Mouse (Mus musculus) embryonic facial prominence, embryonic 15.5 days (tissue): ENCODE data around the gene Gm47996. TPM values are rescaled to one million over a fixed set of nuclear protein-coding genes. Genes with fewer than 3 reads are reported as not detected.
"Not testable (repeated sequence)": the region's sequence is repeated elsewhere in the genome, so short reads cannot be mapped to it uniquely, and the experiment has no call there.

Experiments used
- ATAC-seq: fragments of 200-750 bp; cut with Nextera tagmentation; 2 replicates; pipeline ENCODE4 v1.8.0; 2017; ENCODE audit warnings: low read depth, moderate TSS enrichment; ENCODE audit not compliant: insufficient number of reproducible peaks, low FRiP score, low TSS enrichment
- H3K27ac ChIP-seq: fragments of 300-500 bp; sonication (generic); replicated peaks from 2 replicates; pipeline ENCODE4 v1.5.1; 2015; ENCODE audit warnings: mild to moderate bottlenecking, inconsistent platforms
- H3K27me3 ChIP-seq: fragments of 300-500 bp; sonication (generic); 2 replicates; pipeline ENCODE4 v1.6.1; 2015; ENCODE audit warnings: inconsistent platforms
- H3K36me3 ChIP-seq: fragments of 300-500 bp; sonication (generic); 2 replicates; pipeline ENCODE4 v1.6.1; 2015; ENCODE audit warnings: mild to moderate bottlenecking, inconsistent platforms
- H3K4me1 ChIP-seq: fragments of 300-500 bp; sonication (generic); 2 replicates; pipeline ENCODE4 v1.6.1; 2015; ENCODE audit warnings: inconsistent platforms
- H3K4me2 ChIP-seq: fragments of 300-500 bp; sonication (generic); replicated peaks from 2 replicates; pipeline ENCODE4 v1.6.1; 2015; ENCODE audit warnings: mild to moderate bottlenecking, inconsistent platforms
- H3K4me3 ChIP-seq: fragments of 300-500 bp; sonication (generic); replicated peaks from 2 replicates; pipeline ENCODE4 v1.5.1; 2015; ENCODE audit warnings: mild to moderate bottlenecking, inconsistent platforms
- H3K9ac ChIP-seq: fragments of 300-500 bp; sonication (generic); 2 replicates; pipeline ENCODE4 v1.6.1; 2015; ENCODE audit warnings: inconsistent platforms
- H3K9me3 ChIP-seq: fragments of 300-500 bp; sonication (generic); replicated peaks from 2 replicates; pipeline ENCODE4 v1.6.1; 2016; ENCODE audit warnings: inconsistent platforms
- WGBS: fragments of 180-500 bp; shearing (Covaris S2); methylation state at CpG from one replicate; pipeline ENCODE4 v1.1.7; 2015; 5-methylcytosine and 5-hydroxymethylcytosine counted together
- polyA plus RNA-seq: library from polyadenylated mRNA; unstranded; fragments of >200 nt; fragmentation: Nextera tagmentation; extraction: Ambion mirVana; gene quantifications from 2 replicates; pipeline ENCODE4 v1.2.1, GENCODE M21; 2015

Gm47996 gene
- polyA plus RNA-seq, 1 experiment from 2014 or later: not detected

GRCm38 (mm10) chr1:151186186-151186585 lies 23.7 kb upstream of the Gm47996 start:
- not testable (repeated sequence) for H3K4me1 ChIP-seq, H3K4me2 ChIP-seq, H3K27me3 ChIP-seq, H3K4me3 ChIP-seq, ATAC-seq, H3K9ac ChIP-seq, H3K9me3 ChIP-seq, H3K36me3 ChIP-seq, H3K27ac ChIP-seq
- WGBS: 69% methylated on average over 3 of the region's 3 CpGs

GRCm38 (mm10) chr1:151186879-151187424 lies 23.0 kb upstream of the Gm47996 start:
- ATAC-seq, H3K36me3 ChIP-seq, H3K27me3 ChIP-seq, H3K4me3 ChIP-seq, H3K27ac ChIP-seq, H3K4me1 ChIP-seq, H3K9ac ChIP-seq, H3K9me3 ChIP-seq, H3K4me2 ChIP-seq: not testable (repeated sequence)
- 84% methylated on average over 4 of the region's 4 CpGs for WGBS

GRCm38 (mm10) chr1:151188469-151188868 lies 21.5 kb upstream of the Gm47996 start:
- H3K36me3 ChIP-seq: no peaks in the 10 kb centered on the region
- no peak for ATAC-seq
- H3K4me3 ChIP-seq: no peak overlapping the region
- H3K27ac ChIP-seq: no peak overlapping the region
- H3K9ac ChIP-seq: no peak overlapping the region
- H3K27me3 ChIP-seq: no peaks in the 10 kb centered on the region
- no peaks in the 10 kb centered on the region for H3K9me3 ChIP-seq
- H3K4me1 ChIP-seq: no peaks in the 10 kb centered on the region
- 81% methylated on average over 4 of the region's 4 CpGs for WGBS
- H3K4me2 ChIP-seq: no peak overlapping the region

- H3K4me3 ChIP-seq, ATAC-seq, H3K36me3 ChIP-seq, H3K27me3 ChIP-seq, H3K4me2 ChIP-seq, H3K27ac ChIP-seq, H3K9me3 ChIP-seq, H3K9ac ChIP-seq, H3K4me1 ChIP-seq: not testable (repeated sequence)
- WGBS: no CpG with 5 or more reads among the region's 7 CpGs
These were observed 17.9 kb upstream of the Gm47996 start, which contains the start of gene Gm8947 for GRCm38 (mm10) chr1:151192075-151192474. Gm8947 (plus strand) TSS chr1:151192376.

- not testable (repeated sequence) for H3K27me3 ChIP-seq, H3K27ac ChIP-seq, ATAC-seq, H3K9ac ChIP-seq, H3K4me3 ChIP-seq, H3K9me3 ChIP-seq, H3K36me3 ChIP-seq, H3K4me1 ChIP-seq, H3K4me2 ChIP-seq
- WGBS: 88% methylated on average over 15 of the region's 15 CpGs
These were observed 17.2 kb upstream of the Gm47996 start for GRCm38 (mm10) chr1:151192739-151193138.

GRCm38 (mm10) chr1:151195986-151196385 lies 13.9 kb upstream of the Gm47996 start:
- not testable (repeated sequence) for H3K4me2 ChIP-seq, H3K9ac ChIP-seq, H3K36me3 ChIP-seq, H3K27me3 ChIP-seq, H3K9me3 ChIP-seq, H3K4me1 ChIP-seq, ATAC-seq, H3K4me3 ChIP-seq, H3K27ac ChIP-seq
- 60% methylated on average over 4 of the region's 4 CpGs for WGBS

- H3K4me1 ChIP-seq, H3K9ac ChIP-seq, ATAC-seq, H3K27me3 ChIP-seq, H3K9me3 ChIP-seq, H3K27ac ChIP-seq, H3K36me3 ChIP-seq, H3K4me2 ChIP-seq, H3K4me3 ChIP-seq: not testable (repeated sequence)
- WGBS: 71% methylated on average over 3 of the region's 3 CpGs
These were observed 13.2 kb upstream of the Gm47996 start for GRCm38 (mm10) chr1:151196690-151197089.

- H3K4me2 ChIP-seq, H3K4me3 ChIP-seq, H3K36me3 ChIP-seq, H3K9ac ChIP-seq, H3K27me3 ChIP-seq, H3K27ac ChIP-seq, ATAC-seq, H3K4me1 ChIP-seq, H3K9me3 ChIP-seq: not testable (repeated sequence)
- WGBS: 65% methylated on average over 2 of the region's 4 CpGs
These were observed 11.8 kb upstream of the Gm47996 start, which contains the start of gene Gm47995 for GRCm38 (mm10) chr1:151198120-151198519. Gm47995 (plus strand) TSS chr1:151198448.

GRCm38 (mm10) chr1:151200620-151201019 lies 9.3 kb upstream of the Gm47996 start:
- H3K9me3 ChIP-seq, H3K27ac ChIP-seq, H3K9ac ChIP-seq, H3K4me1 ChIP-seq, H3K4me3 ChIP-seq, H3K4me2 ChIP-seq, ATAC-seq, H3K36me3 ChIP-seq, H3K27me3 ChIP-seq: not testable (repeated sequence)

GRCm38 (mm10) chr1:151202771-151203170 lies 7.2 kb upstream of the Gm47996 start:
- H3K9ac ChIP-seq, H3K4me2 ChIP-seq, H3K4me3 ChIP-seq, H3K27ac ChIP-seq, H3K27me3 ChIP-seq, H3K36me3 ChIP-seq, ATAC-seq, H3K9me3 ChIP-seq, H3K4me1 ChIP-seq: not testable (repeated sequence)
- whole genome bisulfite sequencing: 81% methylated on average over 3 of the region's 5 CpGs

- H3K36me3 ChIP-seq, H3K4me2 ChIP-seq: not testable (repeated sequence)
- WGBS: no CpG with 5 or more reads among the region's 6 CpGs
These were observed 6.1 kb upstream of the Gm47996 start, which contains the start of gene 3110040M04Rik for GRCm38 (mm10) chr1:151203818-151204217. 3110040M04Rik (plus strand) TSS chr1:151204121.

GRCm38 (mm10) chr1:151208493-151208892 lies 1.4 kb upstream of the Gm47996 start:
- H3K36me3 ChIP-seq, H3K4me1 ChIP-seq, H3K27me3 ChIP-seq, ATAC-seq, H3K27ac ChIP-seq, H3K9me3 ChIP-seq, H3K4me2 ChIP-seq, H3K9ac ChIP-seq, H3K4me3 ChIP-seq: not testable (repeated sequence)
- 74% methylated on average over 4 of the region's 5 CpGs for WGBS

More at GRCm38 (mm10) chr1:151203818-151204217, 6.1 kb upstream of the Gm47996 start, which contains the start of gene 3110040M04Rik:
- ATAC-seq, H3K4me1 ChIP-seq, H3K4me3 ChIP-seq, H3K27me3 ChIP-seq, H3K27ac ChIP-seq, H3K9me3 ChIP-seq, H3K9ac ChIP-seq: not testable (repeated sequence)
